Mouse (Mus musculus): ENCODE data around the gene Ebf4.

The Ebf4 gene

GRCm38 (mm10) chr2:130294936-130295277, at the start of gene Ebf4:
Ebf4 (plus strand) TSS chr2:130295169.
- no peak for DNase-seq

GRCm38 (mm10) chr2:130246912-130247311, 48.1 kb upstream of the Ebf4 start:
- peak; percentile 33 for DNase-seq

GRCm38 (mm10) chr2:130248226-130248625, 46.7 kb upstream of the Ebf4 start:
- DNase-seq = no peak

GRCm38 (mm10) chr2:130256762-130257161, 38.2 kb upstream of the Ebf4 start:
- DNase-seq = no peak

GRCm38 (mm10) chr2:130260822-130261221, 34.1 kb upstream of the Ebf4 start:
- no peak for DNase-seq

- DNase-seq = no peak
Observed at GRCm38 (mm10) chr2:130261914-130262313, 33.1 kb upstream of the Ebf4 start.

- DNase-seq = no peak
Observed at GRCm38 (mm10) chr2:130262398-130262797, 32.6 kb upstream of the Ebf4 start.

GRCm38 (mm10) chr2:130265520-130265919, 29.4 kb upstream of the Ebf4 start:
- no peak for DNase-seq

GRCm38 (mm10) chr2:130268074-130268473, 26.9 kb upstream of the Ebf4 start:
- no peak for DNase-seq

- DNase-seq = no peak
Observed at GRCm38 (mm10) chr2:130273732-130274131, 21.2 kb upstream of the Ebf4 start.

GRCm38 (mm10) chr2:130274149-130274861, 20.7 kb upstream of the Ebf4 start, which contains the start of gene Nop56:
Nop56 (plus strand) TSS chr2:130274430.
- peak; percentile 99 for DNase-seq

GRCm38 (mm10) chr2:130274862-130275261, 20.1 kb upstream of the Ebf4 start:
- no peak for DNase-seq

GRCm38 (mm10) chr2:130275649-130276048, 19.3 kb upstream of the Ebf4 start:
- peak; percentile 66 for DNase-seq

- DNase-seq = no peak
Observed at GRCm38 (mm10) chr2:130279600-130280091, 15.3 kb upstream of the Ebf4 start.

- DNase-seq = no peak
Observed at GRCm38 (mm10) chr2:130280224-130280623, 14.7 kb upstream of the Ebf4 start.

- DNase-seq = no peak
Observed at GRCm38 (mm10) chr2:130280818-130281217, 14.2 kb upstream of the Ebf4 start.

GRCm38 (mm10) chr2:130283854-130284654, 10.9 kb upstream of the Ebf4 start, which contains the start of gene Idh3b:
Idh3b (minus strand) TSS chr2:130284547.
- peak; percentile 82 for DNase-seq

- DNase-seq = no peak
Observed at GRCm38 (mm10) chr2:130289086-130289485, 5.9 kb upstream of the Ebf4 start.

- DNase-seq = peak; percentile 63
Observed at GRCm38 (mm10) chr2:130291434-130291833, 3.5 kb upstream of the Ebf4 start.

GRCm38 (mm10) chr2:130293009-130293408, 2.0 kb upstream of the Ebf4 start:
- no peak for DNase-seq

- DNase-seq = no peak
Observed at GRCm38 (mm10) chr2:130293486-130293885, 1.5 kb upstream of the Ebf4 start.

- no peak for DNase-seq
Observed at GRCm38 (mm10) chr2:130294218-130294935, 592 bp upstream of the Ebf4 start.

Measured in thymus, postnatal 14 days (tissue).